Mouse (Mus musculus): ENCODE results near the gene Cfap126.

GRCm38 (mm10) chr1:171169913-171170312 lies 56.2 kb downstream of the Cfap126 start:
- TF ChIP-seq POLR2A (IDR thresholded peaks at IDR 0.05; ENCODE audit: low read depth, low read length) (no peak), CTCF (IDR thresholded peaks at IDR 0.05; ENCODE audit: borderline replicate concordance, insufficient read depth, low read length) (no peak)
